Mouse (Mus musculus) neural tube, embryonic 15.5 days (tissue): ENCODE data around the gene Foxn2. TPM values are rescaled to one million over a fixed set of nuclear protein-coding genes. Genes with fewer than 3 reads are reported as not detected.
"Not testable (repeated sequence)": the region's sequence is repeated elsewhere in the genome, so short reads cannot be mapped to it uniquely, and the experiment has no call there.

Experiments used
- ATAC-seq: fragments of 200-750 bp; cut with Nextera tagmentation; 2 replicates; pipeline ENCODE4 v1.8.0; 2017; ENCODE audit warnings: mild to moderate bottlenecking, moderate TSS enrichment, moderate library complexity; ENCODE audit not compliant: low FRiP score
- H3K27ac ChIP-seq: fragments of 300-500 bp; sonication (generic); replicated peaks from 2 replicates; pipeline ENCODE4 v1.5.1; 2015; ENCODE audit warnings: mild to moderate bottlenecking, inconsistent platforms
- H3K27me3 ChIP-seq: fragments of 300-500 bp; sonication (generic); replicated peaks from 2 replicates; pipeline ENCODE4 v1.6.1; 2015; ENCODE audit warnings: inconsistent platforms
- H3K36me3 ChIP-seq: fragments of 300-500 bp; sonication (generic); 2 replicates; pipeline ENCODE4 v1.6.1; 2015; ENCODE audit warnings: inconsistent platforms
- H3K4me1 ChIP-seq: fragments of 300-500 bp; sonication (generic); 2 replicates; pipeline ENCODE4 v1.6.1; 2015; ENCODE audit warnings: inconsistent platforms
- H3K4me2 ChIP-seq: fragments of 300-500 bp; sonication (generic); 2 replicates; pipeline ENCODE4 v1.6.1; 2015; ENCODE audit warnings: inconsistent platforms, mild to moderate bottlenecking, moderate library complexity
- H3K4me3 ChIP-seq: fragments of 300-500 bp; sonication (generic); replicated peaks from 2 replicates; pipeline ENCODE4 v1.5.1; 2015; ENCODE audit warnings: mild to moderate bottlenecking, inconsistent platforms
- H3K9ac ChIP-seq: fragments of 300-500 bp; sonication (generic); replicated peaks from 2 replicates; pipeline ENCODE4 v1.6.1; 2015; ENCODE audit warnings: mild to moderate bottlenecking, inconsistent platforms
- H3K9me3 ChIP-seq: fragments of 300-500 bp; sonication (generic); replicated peaks from 2 replicates; pipeline ENCODE4 v1.6.1; 2016; ENCODE audit warnings: inconsistent platforms
- WGBS: fragments of 180-500 bp; shearing (Covaris S2); methylation state at CpG from one replicate; pipeline ENCODE4 v1.1.7; 2015; ENCODE audit warnings: mixed read lengths; 5-methylcytosine and 5-hydroxymethylcytosine counted together
- polyA plus RNA-seq: library from polyadenylated mRNA; unstranded; fragments of >200 nt; fragmentation: Nextera tagmentation; extraction: Ambion mirVana; gene quantifications from 2 replicates; pipeline ENCODE4 v1.2.1, GENCODE M21; 2015

The Foxn2 gene
- polyA plus RNA-seq, 1 experiment from 2014 or later, result 8.4 TPM

DNA sequence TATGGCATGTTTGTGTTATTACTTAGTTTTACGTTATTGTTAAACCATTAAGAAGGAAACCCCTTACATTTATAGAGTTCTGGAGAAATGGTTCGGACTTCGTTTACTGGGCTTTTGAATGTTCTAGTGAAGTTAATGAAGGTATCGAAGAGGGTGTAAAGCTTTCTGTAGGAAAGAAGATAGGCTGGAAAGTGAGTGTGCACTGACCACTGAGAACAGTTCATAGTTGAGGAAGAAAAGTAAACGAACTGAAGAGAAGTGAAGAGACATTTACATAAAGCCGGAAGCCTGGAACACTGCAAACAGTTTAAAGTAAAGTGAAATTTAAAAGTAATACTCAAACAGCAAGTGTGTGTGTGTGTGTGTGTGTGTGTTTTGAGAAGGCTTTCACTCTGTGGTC lies 2.1 kb downstream of the Foxn2 start:
- WGBS, result 81% methylated on average over 6 of the region's 6 CpGs
- Histone ChIP-seq H3K27ac (no peak overlapping the region), H3K9me3 (no peaks in the 10 kb centered on the region), H3K4me2 (peak overlapping the region; percentile 34), H3K9ac (no peak overlapping the region), H3K27me3 (no peaks in the 10 kb centered on the region), H3K36me3 (no peaks in the 10 kb centered on the region), H3K4me1 (peaks cover 12% of the 10 kb centered on the region; the same call in 1 of the 2 replicates), H3K4me3 (no peak overlapping the region; the same call in 1 of the 2 replicates)
- no peak for ATAC-seq

DNA sequence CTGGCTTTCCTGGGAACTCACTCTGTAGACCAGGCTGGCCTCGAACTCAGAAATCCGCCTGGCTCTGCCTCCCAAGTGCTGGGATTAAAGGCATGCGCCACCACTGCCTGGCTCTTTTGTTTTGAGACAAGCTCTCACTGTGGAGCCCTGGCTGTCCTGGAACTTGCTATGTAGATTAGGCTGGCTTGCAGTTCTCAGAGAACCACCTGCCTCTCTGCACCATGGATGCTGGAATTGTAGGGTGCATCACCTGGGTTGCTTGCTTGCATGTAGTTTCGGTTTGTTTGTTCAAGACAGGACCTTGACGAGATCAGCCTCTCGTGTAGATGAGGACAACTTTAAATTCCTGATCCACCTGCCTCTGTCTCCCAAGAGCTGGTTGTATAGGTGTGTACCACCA lies 2.7 kb downstream of the Foxn2 start:
- H3K9me3 ChIP-seq, result no peaks in the 10 kb centered on the region
- no peak overlapping the region for H3K27ac ChIP-seq
- no peaks in the 10 kb centered on the region for H3K36me3 ChIP-seq
- H3K4me2 ChIP-seq, result peak overlapping the region; percentile 34; the same call in 1 of the 2 replicates
- no peak overlapping the region for H3K4me3 ChIP-seq
- no peak overlapping the region for H3K9ac ChIP-seq
- 91% methylated on average over 6 of the region's 6 CpGs for WGBS
- no peak for ATAC-seq
- peaks cover 12% of the 10 kb centered on the region; the same call in 1 of the 2 replicates for H3K4me1 ChIP-seq
- H3K27me3 ChIP-seq, result no peaks in the 10 kb centered on the region

- H3K36me3 ChIP-seq, result no peaks in the 10 kb centered on the region; the same call in 1 of the 2 replicates
- H3K27ac ChIP-seq, result no peak overlapping the region
- WGBS, result 95% methylated on average over 3 of the region's 3 CpGs
- H3K27me3 ChIP-seq, result no peaks in the 10 kb centered on the region
- no peak overlapping the region for H3K4me3 ChIP-seq
- no peak for ATAC-seq
- H3K9me3 ChIP-seq, result no peaks in the 10 kb centered on the region
- no peaks in the 10 kb centered on the region for H3K4me1 ChIP-seq
- no peak overlapping the region for H3K4me2 ChIP-seq
- no peak overlapping the region for H3K9ac ChIP-seq
Observed at GRCm38 (mm10) chr17:88458079-88458478, 17.6 kb downstream of the Foxn2 start.

GRCm38 (mm10) chr17:88459516-88459915 lies 19.0 kb downstream of the Foxn2 start:
- Histone ChIP-seq H3K36me3 (no peaks in the 10 kb centered on the region; the same call in 1 of the 2 replicates), H3K4me2 (no peak overlapping the region), H3K27ac (no peak overlapping the region), H3K9ac (no peak overlapping the region), H3K4me3 (no peak overlapping the region), H3K4me1 (no peaks in the 10 kb centered on the region), H3K9me3 (no peaks in the 10 kb centered on the region), H3K27me3 (no peaks in the 10 kb centered on the region)
- WGBS, result 75% methylated on average over 2 of the region's 2 CpGs
- no peak for ATAC-seq

DNA sequence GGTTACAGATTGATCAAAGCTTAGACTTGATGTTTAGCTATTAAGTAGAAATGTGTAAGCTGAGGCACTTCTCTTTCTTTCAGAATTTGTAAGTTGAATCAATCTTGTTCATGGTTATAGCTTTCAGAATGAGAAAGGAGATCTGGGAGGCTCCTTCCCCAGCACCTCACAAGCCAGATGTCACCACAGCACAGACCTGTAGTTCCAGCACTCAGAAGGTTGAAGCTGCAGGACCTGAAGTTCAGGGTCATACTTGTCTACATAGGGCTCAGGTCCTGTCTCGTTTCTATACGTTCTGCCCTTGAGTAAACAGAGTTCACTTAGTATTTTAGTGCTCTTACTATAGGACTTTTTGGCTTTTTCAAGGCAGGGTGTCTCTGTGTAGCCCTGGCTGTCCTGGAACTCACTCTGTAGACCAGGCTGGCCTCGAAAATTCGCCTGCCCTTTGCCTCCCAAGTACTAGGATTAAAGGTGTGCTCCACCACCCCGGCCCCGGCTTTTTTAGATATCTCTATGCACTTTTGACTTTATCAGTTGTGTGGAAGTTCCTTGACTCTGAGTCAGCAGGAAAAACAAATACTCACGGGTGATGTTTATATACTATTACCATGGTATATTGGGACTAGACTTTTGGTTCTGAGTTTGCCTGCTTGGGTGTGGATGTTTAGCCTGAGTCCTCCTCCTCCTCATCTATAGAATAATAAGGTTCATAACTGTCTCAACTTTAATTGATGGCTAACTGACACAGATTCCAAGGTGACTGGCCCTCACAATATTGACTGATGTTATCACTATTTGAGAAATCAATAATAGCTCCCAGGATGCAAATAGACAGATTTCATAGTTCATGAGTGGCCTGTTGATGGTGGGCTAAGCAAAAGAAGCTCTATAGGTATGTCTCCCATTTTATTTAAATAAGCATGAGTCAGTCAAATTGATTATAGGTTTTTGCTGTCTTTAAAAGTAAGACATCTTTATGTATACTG lies 19.7 kb downstream of the Foxn2 start:
- H3K9me3 ChIP-seq, result no peaks in the 10 kb centered on the region
- 93% methylated on average over 7 of the region's 7 CpGs for WGBS
- H3K4me2 ChIP-seq, result no peak overlapping the region
- H3K27me3 ChIP-seq, result no peaks in the 10 kb centered on the region
- H3K4me1 ChIP-seq, result no peaks in the 10 kb centered on the region
- no peak overlapping the region for H3K4me3 ChIP-seq
- ATAC-seq, result no peak
- H3K9ac ChIP-seq, result no peak overlapping the region
- no peaks in the 10 kb centered on the region; the same call in 1 of the 2 replicates for H3K36me3 ChIP-seq
- H3K27ac ChIP-seq, result no peak overlapping the region

DNA sequence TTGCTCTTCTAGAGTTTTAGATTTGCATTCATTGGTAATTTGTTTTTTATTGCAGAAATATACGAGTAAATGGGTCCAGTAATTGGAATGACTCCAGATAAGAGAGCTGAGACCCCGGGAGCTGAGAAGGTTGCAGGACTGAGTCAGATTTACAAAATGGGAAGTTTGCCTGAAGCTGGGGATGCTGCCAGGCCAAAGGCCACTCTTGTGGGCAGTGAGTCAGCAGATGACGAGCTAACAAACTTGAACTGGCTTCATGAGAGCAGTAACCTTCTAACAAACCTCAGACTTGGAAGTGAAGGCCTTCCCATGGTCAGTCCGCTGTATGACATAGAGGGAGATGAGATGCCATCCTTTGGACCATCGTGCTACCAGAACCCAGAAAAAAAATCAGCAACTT lies 22.1 kb downstream of the Foxn2 start:
- H3K9me3 ChIP-seq, result no peaks in the 10 kb centered on the region
- no peak overlapping the region for H3K4me2 ChIP-seq
- no peaks in the 10 kb centered on the region; the same call in 1 of the 2 replicates for H3K36me3 ChIP-seq
- no peaks in the 10 kb centered on the region for H3K27me3 ChIP-seq
- no peak overlapping the region for H3K4me3 ChIP-seq
- no peak for ATAC-seq
- H3K27ac ChIP-seq, result no peak overlapping the region
- 74% methylated on average over 5 of the region's 5 CpGs for WGBS
- no peak overlapping the region for H3K9ac ChIP-seq
- H3K4me1 ChIP-seq, result no peaks in the 10 kb centered on the region

DNA sequence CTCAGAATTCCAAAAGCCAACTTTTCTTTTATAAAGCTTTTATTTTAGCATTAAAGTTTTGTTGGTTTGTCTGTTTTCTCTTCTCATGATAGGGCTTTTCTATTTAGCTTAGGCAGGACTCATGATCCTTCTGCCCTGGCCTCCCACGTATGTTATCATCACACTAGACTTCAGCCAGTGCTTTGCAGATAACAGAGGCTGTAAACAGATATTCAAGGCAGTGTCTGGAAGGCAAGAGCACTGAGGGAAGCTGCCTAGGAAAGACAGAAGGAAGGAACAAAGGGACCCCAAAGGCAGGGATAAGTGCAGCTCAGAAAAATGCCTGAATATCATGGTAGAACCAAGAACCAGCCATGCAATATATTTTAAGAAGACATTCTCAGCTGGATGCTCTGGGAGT lies 26.1 kb downstream of the Foxn2 start:
- Histone ChIP-seq H3K27ac (no peak overlapping the region), H3K4me3 (no peak overlapping the region), H3K9me3 (0 out of 2 replicates have a peak, but pooled peaks cover 3% of the 10 kb centered on the region), H3K27me3 (no peaks in the 10 kb centered on the region), H3K4me2 (no peak overlapping the region), H3K4me1 (no peaks in the 10 kb centered on the region), H3K9ac (no peak overlapping the region), H3K36me3 (peaks cover 8% of the 10 kb centered on the region; the same call in 1 of the 2 replicates)
- ATAC-seq, result no peak
- WGBS, result 94% methylated on average over 1 of the region's 1 CpGs

GRCm38 (mm10) chr17:88467696-88468095 lies 27.2 kb downstream of the Foxn2 start:
- Histone ChIP-seq H3K4me2 (no peak overlapping the region), H3K9ac (no peak overlapping the region), H3K4me1 (no peaks in the 10 kb centered on the region), H3K4me3 (no peak overlapping the region), H3K27ac (no peak overlapping the region), H3K9me3 (0 out of 2 replicates have a peak, but pooled peaks cover 3% of the 10 kb centered on the region), H3K36me3 (peaks cover 8% of the 10 kb centered on the region; the same call in 1 of the 2 replicates), H3K27me3 (no peaks in the 10 kb centered on the region)
- ATAC-seq, result no peak
- WGBS, result 90% methylated on average over 6 of the region's 6 CpGs

GRCm38 (mm10) chr17:88468655-88469398 lies 28.3 kb downstream of the Foxn2 start:
- not testable (repeated sequence) for H3K36me3 ChIP-seq, H3K27ac ChIP-seq, H3K9ac ChIP-seq, H3K27me3 ChIP-seq, H3K4me3 ChIP-seq, H3K4me1 ChIP-seq, ATAC-seq, H3K9me3 ChIP-seq, H3K4me2 ChIP-seq
- WGBS, result 99% methylated on average over 5 of the region's 5 CpGs

DNA sequence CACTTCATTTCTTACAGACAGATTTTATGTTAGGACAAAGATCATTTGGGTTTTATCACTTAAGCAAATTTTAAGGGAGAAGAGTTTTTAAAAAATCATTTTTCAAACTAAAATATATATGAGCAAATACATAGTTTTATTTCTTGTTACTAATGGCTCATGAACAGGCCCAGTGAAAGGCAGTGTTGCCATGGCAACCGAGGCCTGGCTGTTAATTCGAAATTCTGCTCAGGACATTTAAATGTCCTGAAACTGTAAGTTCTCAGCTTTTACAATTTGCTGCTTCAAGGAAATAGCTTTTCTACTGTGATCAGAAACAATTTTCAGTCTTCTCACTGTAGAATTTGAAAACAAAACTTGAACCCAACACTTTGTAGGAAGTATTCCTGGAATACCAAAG lies 33.3 kb downstream of the Foxn2 start:
- no peaks in the 10 kb centered on the region for H3K27me3 ChIP-seq
- no peak for ATAC-seq
- H3K4me1 ChIP-seq, result peaks cover 6% of the 10 kb centered on the region; the same call in 1 of the 2 replicates
- H3K9ac ChIP-seq, result no peak overlapping the region
- no peak overlapping the region for H3K27ac ChIP-seq
- WGBS, result 42% methylated on average over 2 of the region's 2 CpGs
- H3K36me3 ChIP-seq, result peaks cover 8% of the 10 kb centered on the region; the same call in 1 of the 2 replicates
- 0 out of 2 replicates have a peak, but pooled peaks cover 3% of the 10 kb centered on the region for H3K9me3 ChIP-seq
- H3K4me3 ChIP-seq, result no peak overlapping the region
- H3K4me2 ChIP-seq, result no peak overlapping the region

GRCm38 (mm10) chr17:88477165-88477564 lies 36.7 kb downstream of the Foxn2 start:
- Histone ChIP-seq H3K4me2 (no peak overlapping the region), H3K4me1 (peaks cover 6% of the 10 kb centered on the region; the same call in 1 of the 2 replicates), H3K27ac (no peak overlapping the region), H3K36me3 (no peaks in the 10 kb centered on the region), H3K9ac (no peak overlapping the region), H3K27me3 (no peaks in the 10 kb centered on the region), H3K4me3 (no peak overlapping the region), H3K9me3 (no peaks in the 10 kb centered on the region)
- no peak for ATAC-seq
- 94% methylated on average over 7 of the region's 7 CpGs for WGBS
